Mouse (Mus musculus): ENCODE data around the gene St6galnac5. TPM values are rescaled to one million over a fixed set of nuclear protein-coding genes. Genes with fewer than 3 reads are reported as not detected.
A peak's percentile ranks its signal among the peaks of the same experiment; 100 is the strongest.
"Not testable (repeated sequence)": the region's sequence is repeated elsewhere in the genome, so short reads cannot be mapped to it uniquely, and the experiment has no call there.

Gene St6galnac5
- polyA plus RNA-seq, 1 experiment: not detected

GRCm38 (mm10) chr3:152792601-152793000, 189.4 kb downstream of the St6galnac5 start:
- no peak overlapping the region for H3ac ChIP-seq (ENCODE audit: control insufficient read depth, insufficient read length)
- H3K79me2 ChIP-seq (ENCODE audit: control insufficient read depth, insufficient read depth): no peaks in the 10 kb centered on the region
- no peaks in the 10 kb centered on the region for H3K36me3 ChIP-seq (ENCODE audit: control insufficient read depth, insufficient read depth)
- no peak overlapping the region for H3K4me2 ChIP-seq (ENCODE audit: low read depth)
- H3K27me3 ChIP-seq (ENCODE audit: control insufficient read depth, insufficient read depth, insufficient read length): no peaks in the 10 kb centered on the region
- H3K4me3 ChIP-seq: no peak overlapping the region
- TF ChIP-seq MYOD1 (IDR thresholded peaks at IDR 0.05; ENCODE audit: control insufficient read depth in 1 of 3, insufficient read length in 2 of 3, low read depth in 2 of 3) (no peak), CEBPB (IDR thresholded peaks at IDR 0.05; ENCODE audit: insufficient read depth, poor library complexity, severe bottlenecking) (no peak), POLR2A (IDR thresholded peaks at IDR 0.05; ENCODE audit: insufficient read length, low read depth) (no peak), MYOG (IDR thresholded peaks at IDR 0.05; ENCODE audit: control insufficient read depth in 1 of 3, insufficient read depth in 1 of 3, insufficient read length in 2 of 3, low read depth in 2 of 3) (no peak), REST (IDR thresholded peaks at IDR 0.05; ENCODE audit: insufficient read depth, insufficient read length) (no peak), USF1 (IDR thresholded peaks at IDR 0.05; ENCODE audit: low read depth) (no peak), TCF12 (IDR thresholded peaks at IDR 0.05; ENCODE audit: insufficient read depth, poor library complexity, severe bottlenecking) (no peak), E2F4 (IDR thresholded peaks at IDR 0.05; ENCODE audit: insufficient read depth) (no peak), TCF3 (IDR thresholded peaks at IDR 0.05; ENCODE audit: insufficient read length, low read depth) (no peak), SRF (IDR thresholded peaks at IDR 0.05; ENCODE audit: control insufficient read depth, insufficient read length, low read depth) (no peak), POLR2AphosphoS2 (IDR thresholded peaks at IDR 0.05; ENCODE audit: insufficient read length, low read depth) (no peak), MAX (IDR thresholded peaks at IDR 0.05; ENCODE audit: low read depth) (no peak)

- H3K27me3 ChIP-seq (ENCODE audit: control insufficient read depth, insufficient read depth, insufficient read length); H3K4me3 ChIP-seq; H3ac ChIP-seq (ENCODE audit: control insufficient read depth, insufficient read length); H3K79me2 ChIP-seq (ENCODE audit: control insufficient read depth, insufficient read depth); H3K36me3 ChIP-seq (ENCODE audit: control insufficient read depth, insufficient read depth): not testable (repeated sequence)
- H3K4me2 ChIP-seq (ENCODE audit: low read depth): peak overlapping the region; percentile 12
These were observed 193.6 kb downstream of the St6galnac5 start for GRCm38 (mm10) chr3:152788301-152788953.

GRCm38 (mm10) chr3:152784353-152784752, 197.7 kb downstream of the St6galnac5 start:
- H3K36me3 ChIP-seq (ENCODE audit: control insufficient read depth, insufficient read depth); H3K4me2 ChIP-seq (ENCODE audit: low read depth); H3K27me3 ChIP-seq (ENCODE audit: control insufficient read depth, insufficient read depth, insufficient read length); H3K79me2 ChIP-seq (ENCODE audit: control insufficient read depth, insufficient read depth); H3ac ChIP-seq (ENCODE audit: control insufficient read depth, insufficient read length); H3K4me3 ChIP-seq: not testable (repeated sequence)

- Histone ChIP-seq H3K27me3 (ENCODE audit: control insufficient read depth, insufficient read depth, insufficient read length) (no peaks in the 10 kb centered on the region), H3K79me2 (ENCODE audit: control insufficient read depth, insufficient read depth) (no peaks in the 10 kb centered on the region), H3K4me2 (ENCODE audit: low read depth) (no peak overlapping the region), H3ac (ENCODE audit: control insufficient read depth, insufficient read length) (no peak overlapping the region), H3K36me3 (ENCODE audit: control insufficient read depth, insufficient read depth) (no peaks in the 10 kb centered on the region), H3K4me3 (no peak overlapping the region)
- TF ChIP-seq MYOD1 (IDR thresholded peaks at IDR 0.05; ENCODE audit: control insufficient read depth in 1 of 3, insufficient read length in 2 of 3, low read depth in 2 of 3): no peak
- no peak for TF ChIP-seq E2F4 (IDR thresholded peaks at IDR 0.05; ENCODE audit: insufficient read depth)
- no peak for TF ChIP-seq USF1 (IDR thresholded peaks at IDR 0.05; ENCODE audit: low read depth)
- TF ChIP-seq MYOG (IDR thresholded peaks at IDR 0.05; ENCODE audit: control insufficient read depth in 1 of 3, insufficient read depth in 1 of 3, insufficient read length in 2 of 3, low read depth in 2 of 3): no peak
- no peak for TF ChIP-seq POLR2AphosphoS2 (IDR thresholded peaks at IDR 0.05; ENCODE audit: insufficient read length, low read depth)
- TF ChIP-seq POLR2A (IDR thresholded peaks at IDR 0.05; ENCODE audit: insufficient read length, low read depth): no peak
- no peak for TF ChIP-seq CEBPB (IDR thresholded peaks at IDR 0.05; ENCODE audit: insufficient read depth, poor library complexity, severe bottlenecking)
- no peak for TF ChIP-seq TCF3 (IDR thresholded peaks at IDR 0.05; ENCODE audit: insufficient read length, low read depth)
- no peak for TF ChIP-seq TCF12 (IDR thresholded peaks at IDR 0.05; ENCODE audit: insufficient read depth, poor library complexity, severe bottlenecking)
- no peak for TF ChIP-seq REST (IDR thresholded peaks at IDR 0.05; ENCODE audit: insufficient read depth, insufficient read length)
- no peak for TF ChIP-seq MAX (IDR thresholded peaks at IDR 0.05; ENCODE audit: low read depth)
- TF ChIP-seq SRF (IDR thresholded peaks at IDR 0.05; ENCODE audit: control insufficient read depth, insufficient read length, low read depth): no peak
These were observed 198.3 kb downstream of the St6galnac5 start for GRCm38 (mm10) chr3:152783792-152784191.

- Histone ChIP-seq H3ac (ENCODE audit: control insufficient read depth, insufficient read length) (no peak overlapping the region), H3K27me3 (ENCODE audit: control insufficient read depth, insufficient read depth, insufficient read length) (no peaks in the 10 kb centered on the region), H3K4me3 (no peak overlapping the region), H3K79me2 (ENCODE audit: control insufficient read depth, insufficient read depth) (no peaks in the 10 kb centered on the region), H3K4me2 (ENCODE audit: low read depth) (no peak overlapping the region), H3K36me3 (ENCODE audit: control insufficient read depth, insufficient read depth) (no peaks in the 10 kb centered on the region)
- TF ChIP-seq TCF12 (IDR thresholded peaks at IDR 0.05; ENCODE audit: insufficient read depth, poor library complexity, severe bottlenecking) (no peak), E2F4 (IDR thresholded peaks at IDR 0.05; ENCODE audit: insufficient read depth) (no peak), REST (IDR thresholded peaks at IDR 0.05; ENCODE audit: insufficient read depth, insufficient read length) (no peak), USF1 (IDR thresholded peaks at IDR 0.05; ENCODE audit: low read depth) (no peak)
These were observed 202.2 kb downstream of the St6galnac5 start for GRCm38 (mm10) chr3:152779819-152780218.

Measured in myocyte (in vitro differentiated cells).